Mouse (Mus musculus) MEL (cell line): ENCODE results near the gene Slc35g3. TPM values are rescaled to one million over a fixed set of nuclear protein-coding genes. Genes with fewer than 3 reads are reported as not detected.

Experiments
- DNase-seq: peaks from one replicate; pipeline ENCODE4 v3.0.0; 2011; ENCODE audit warnings: low read depth, low spot score
- H3K27ac ChIP-seq: 2 replicates; pipeline ENCODE4 v1.5.1; 2012; ENCODE audit warnings: low read depth, mild to moderate bottlenecking, control low read depth, low read length, moderate library complexity; ENCODE audit not compliant: control insufficient read depth
- H3K27me3 ChIP-seq, 2 experiments: fragments of 150-350 bp in 1 of 2; sonication (generic) in 1 of 2; 2 replicates each; pipeline ENCODE4 v1.6.1; 2012; ENCODE audit warnings: low read length in 2 of 2, mild to moderate bottlenecking in 2 of 2, improper control_type of control experiment in 1 of 2, moderate library complexity in 1 of 2; ENCODE audit not compliant: insufficient read depth in 2 of 2, control insufficient read depth in 1 of 2
- H3K36me3 ChIP-seq, 2 experiments: 2 replicates each; pipeline ENCODE4 v1.6.1; 2012 to 2014; ENCODE audit warnings: low read length in 2 of 2, improper control_type of control experiment in 1 of 2, inconsistent platforms in 1 of 2, mild to moderate bottlenecking in 1 of 2; ENCODE audit not compliant: insufficient read depth in 2 of 2, control insufficient read depth in 1 of 2
- H3K4me1 ChIP-seq, 2 experiments: fragments of 150-350 bp in 1 of 2; sonication (generic) in 1 of 2; 2 replicates each; pipeline ENCODE4 v1.6.1; 2012; ENCODE audit warnings: low read length in 2 of 2, improper control_type of control experiment in 1 of 2, mild to moderate bottlenecking in 1 of 2; ENCODE audit not compliant: insufficient read depth in 2 of 2, control insufficient read depth in 1 of 2
- H3K4me3 ChIP-seq, 2 experiments: fragments of 150-350 bp in 1 of 2; sonication (generic) in 1 of 2; 2 replicates each; pipeline ENCODE4 v1.5.1; 2012; ENCODE audit warnings: low read depth in 2 of 2, low read length in 2 of 2, mild to moderate bottlenecking in 2 of 2, moderate library complexity in 2 of 2, control low read depth in 1 of 2, improper control_type of control experiment in 1 of 2; ENCODE audit not compliant: control insufficient read depth in 1 of 2, insufficient read depth in 1 of 2
- H3K79me2 ChIP-seq: 2 replicates; pipeline ENCODE4 v1.6.1; 2012; ENCODE audit warnings: mild to moderate bottlenecking, low read length, moderate library complexity; ENCODE audit not compliant: control insufficient read depth, poor library complexity, insufficient read depth
- H3K9ac ChIP-seq: 2 replicates; pipeline ENCODE4 v1.6.1; 2012; ENCODE audit warnings: low read depth, mild to moderate bottlenecking, control low read depth, low read length, moderate library complexity; ENCODE audit not compliant: control insufficient read depth, poor library complexity, severe bottlenecking
- H3K9me3 ChIP-seq: fragments of 150-350 bp; sonication (generic); replicated peaks from 2 replicates; pipeline ENCODE4 v1.6.1; 2012; ENCODE audit warnings: mild to moderate bottlenecking, low read length, improper control_type of control experiment, moderate library complexity; ENCODE audit not compliant: insufficient read depth
- BHLHE40 ChIP-seq: IDR thresholded peaks from 2 replicates; pipeline ENCODE4 v1.6.1; 2012; ENCODE audit warnings: low read depth, mild to moderate bottlenecking, inconsistent platforms, low read length, improper control_type of control experiment, borderline replicate concordance
- CHD2 ChIP-seq: IDR thresholded peaks from 2 replicates; pipeline ENCODE4 v1.6.1; 2011; ENCODE audit warnings: low read length, improper control_type of control experiment
- CTCF ChIP-seq, 3 experiments: IDR thresholded peaks in 2 of 3; conservative IDR thresholded peaks in 1 of 3; 2 replicates each; pipeline ENCODE4 v1.5.1; 2011 to 2012; ENCODE audit warnings: low read length in 3 of 3, low read depth in 2 of 3, mild to moderate bottlenecking in 2 of 3, improper control_type of control experiment in 1 of 3, inconsistent platforms in 1 of 3, mixed read lengths in 1 of 3, moderate library complexity in 1 of 3; ENCODE audit not compliant: control insufficient read depth in 1 of 3, insufficient read depth in 1 of 3, poor library complexity in 1 of 3, severe bottlenecking in 1 of 3
- E2F4 ChIP-seq: IDR thresholded peaks from 2 replicates; pipeline ENCODE4 v1.6.1; 2011; ENCODE audit warnings: low read depth, low read length, improper control_type of control experiment, borderline replicate concordance
- ELF1 ChIP-seq: IDR thresholded peaks from 2 replicates; pipeline ENCODE4 v1.6.1; 2014; ENCODE audit warnings: low read depth, mild to moderate bottlenecking, inconsistent platforms, low read length, improper control_type of control experiment, moderate library complexity
- EP300 ChIP-seq, 2 experiments: IDR thresholded peaks; 2 replicates each; pipeline ENCODE4 v1.6.1; 2011; ENCODE audit warnings: improper control_type of control experiment in 2 of 2, low read length in 2 of 2, low read depth in 1 of 2, mild to moderate bottlenecking in 1 of 2
- ETS1 ChIP-seq: IDR thresholded peaks from 2 replicates; pipeline ENCODE4 v1.6.1; 2012; ENCODE audit warnings: low read depth, mild to moderate bottlenecking, inconsistent platforms, low read length, improper control_type of control experiment, moderate library complexity
- GABPA ChIP-seq: IDR thresholded peaks from 2 replicates; pipeline ENCODE4 v1.6.1; 2012; ENCODE audit warnings: low read depth, mild to moderate bottlenecking, inconsistent platforms, low read length, improper control_type of control experiment, moderate library complexity
- GATA1 ChIP-seq: IDR thresholded peaks from 2 replicates; pipeline ENCODE4 v1.6.1; 2011; ENCODE audit warnings: low read depth, low read length, improper control_type of control experiment
- HCFC1 ChIP-seq: IDR thresholded peaks from 2 replicates; pipeline ENCODE4 v1.6.1; 2012; ENCODE audit warnings: low read depth, mild to moderate bottlenecking, inconsistent platforms, low read length, improper control_type of control experiment, moderate library complexity
- JUND ChIP-seq: IDR thresholded peaks from 2 replicates; pipeline ENCODE4 v1.6.1; 2011; ENCODE audit warnings: low read depth, mild to moderate bottlenecking, improper control_type of control experiment, low read length
- MAX ChIP-seq: IDR thresholded peaks from 2 replicates; pipeline ENCODE4 v1.6.1; 2011; ENCODE audit warnings: low read length, improper control_type of control experiment
- MEF2A ChIP-seq: IDR thresholded peaks from 2 replicates; pipeline ENCODE4 v1.6.1; 2014; ENCODE audit warnings: low read depth, mild to moderate bottlenecking, inconsistent platforms, low read length, improper control_type of control experiment; ENCODE audit not compliant: poor library complexity, insufficient replicate concordance, severe bottlenecking; ENCODE audit errors: extremely low read depth
- MXI1 ChIP-seq: IDR thresholded peaks from 2 replicates; pipeline ENCODE4 v1.6.1; 2011; ENCODE audit warnings: mild to moderate bottlenecking, low read depth, low read length, improper control_type of control experiment
- MYB ChIP-seq: IDR thresholded peaks from 2 replicates; pipeline ENCODE4 v1.6.1; 2011; ENCODE audit warnings: mild to moderate bottlenecking, low read depth, low read length, improper control_type of control experiment
- MYC ChIP-seq: IDR thresholded peaks from 2 replicates; pipeline ENCODE4 v1.6.1; 2011; ENCODE audit warnings: low read depth, mild to moderate bottlenecking, low read length, improper control_type of control experiment, moderate library complexity
- NELFE ChIP-seq: IDR thresholded peaks from 2 replicates; pipeline ENCODE4 v1.6.1; 2011; ENCODE audit warnings: low read depth, low read length, improper control_type of control experiment
- POLR2A ChIP-seq, 2 experiments: IDR thresholded peaks; 2 replicates each; pipeline ENCODE4 v1.6.1; 2011 to 2012; ENCODE audit warnings: low read length in 2 of 2, mild to moderate bottlenecking in 2 of 2, control low read depth in 1 of 2, improper control_type of control experiment in 1 of 2, low read depth in 1 of 2, moderate library complexity in 1 of 2; ENCODE audit not compliant: control insufficient read depth in 1 of 2, insufficient read depth in 1 of 2, poor library complexity in 1 of 2
- RAD21 ChIP-seq: IDR thresholded peaks from 2 replicates; pipeline ENCODE4 v1.6.1; 2011; ENCODE audit warnings: mild to moderate bottlenecking, low read depth, low read length, improper control_type of control experiment
- RCOR1 ChIP-seq: IDR thresholded peaks from 2 replicates; pipeline ENCODE4 v1.6.1; 2012; ENCODE audit warnings: low read depth, mild to moderate bottlenecking, inconsistent platforms, low read length, improper control_type of control experiment
- SIN3A ChIP-seq: IDR thresholded peaks from 2 replicates; pipeline ENCODE4 v1.6.1; 2012; ENCODE audit warnings: low read length, improper control_type of control experiment, inconsistent platforms
- SMC3 ChIP-seq: IDR thresholded peaks from 2 replicates; pipeline ENCODE4 v1.6.1; 2011; ENCODE audit warnings: low read depth, low read length, improper control_type of control experiment
- TAL1 ChIP-seq: IDR thresholded peaks from 2 replicates; pipeline ENCODE4 v1.6.1; 2012; ENCODE audit warnings: mild to moderate bottlenecking, inconsistent platforms, low read length, moderate library complexity, mixed read lengths
- TBP ChIP-seq: IDR thresholded peaks from 2 replicates; pipeline ENCODE4 v1.8.0; 2011; ENCODE audit warnings: low read depth, low read length, improper control_type of control experiment
- TCF12 ChIP-seq: IDR thresholded peaks from 2 replicates; pipeline ENCODE4 v1.6.1; 2014; ENCODE audit warnings: low read depth, mild to moderate bottlenecking, inconsistent platforms, low read length, improper control_type of control experiment, moderate library complexity
- USF1 ChIP-seq: IDR thresholded peaks from 2 replicates; pipeline ENCODE4 v1.6.1; 2014; ENCODE audit warnings: low read depth, mild to moderate bottlenecking, inconsistent platforms, low read length, improper control_type of control experiment, moderate library complexity
- ZC3H11A ChIP-seq: IDR thresholded peaks from 2 replicates; pipeline ENCODE4 v1.6.1; 2012; ENCODE audit warnings: low read depth, mild to moderate bottlenecking, inconsistent platforms, low read length, improper control_type of control experiment
- ZMIZ1 ChIP-seq: IDR thresholded peaks from 2 replicates; pipeline ENCODE4 v1.6.1; 2012; ENCODE audit warnings: low read depth, mild to moderate bottlenecking, inconsistent platforms, low read length, improper control_type of control experiment, moderate library complexity
- polyA plus RNA-seq, 2 experiments: library from polyadenylated mRNA; stranded (reverse) in 1 of 2; unstranded in 1 of 2; fragments of >175 nt in 1 of 2; fragments of >200 nt in 1 of 2; gene quantifications; 2 replicates each; pipeline versions ENCODE4 v1.2.1 to v1.2.4; 2012; ENCODE audit warnings: low replicate concordance in 2 of 2, low read depth in 1 of 2; ENCODE audit not compliant: insufficient read length in 2 of 2, insufficient read depth in 1 of 2, missing spikeins in 1 of 2
- total RNA-seq: library from RNA; depleted of rRNA; stranded (reverse); fragments of 300-350 nt; gene quantifications from 2 replicates; pipeline ENCODE4 v1.2.3, GENCODE M21; 2012

Slc35g3 gene
- total and polyA plus RNA-seq, 3 experiments = 0.08 to 0.22 TPM; not detected in 1

DNA sequence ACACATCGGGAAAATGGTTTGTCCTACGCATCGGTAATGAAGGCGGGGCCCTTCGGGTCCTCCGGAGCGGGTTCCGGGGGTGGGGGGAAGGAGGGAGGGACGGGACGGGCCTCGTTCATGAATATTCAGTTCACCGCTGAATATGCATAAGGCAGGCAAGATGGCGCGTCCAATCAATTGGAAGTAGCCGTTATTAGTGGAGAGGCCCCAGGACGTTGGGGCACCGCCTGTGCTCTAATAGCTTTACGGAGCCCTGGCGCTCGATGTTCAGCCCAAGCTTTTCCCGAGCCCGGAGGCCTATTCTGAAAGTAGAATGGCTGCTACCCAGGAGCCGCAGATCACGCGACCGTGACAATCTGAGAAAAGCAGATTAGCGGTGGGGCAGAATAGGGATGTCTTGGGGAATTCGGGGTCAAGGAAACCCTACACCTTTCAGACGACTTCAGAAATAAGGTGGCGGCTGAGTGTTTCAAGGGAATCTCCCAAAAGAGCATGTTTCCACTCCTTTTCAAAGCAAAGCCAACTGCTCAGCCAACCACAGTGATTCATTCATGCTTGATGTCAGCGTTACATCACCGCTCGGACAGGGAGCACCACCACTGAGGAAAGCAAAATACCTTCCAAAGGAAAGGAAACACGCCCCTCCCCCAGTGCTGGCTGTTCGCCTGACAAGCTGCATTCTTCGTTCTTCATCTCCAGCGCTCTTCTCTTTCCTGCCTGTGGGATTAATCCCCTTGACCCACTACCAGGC is 2.6 kb downstream of the Slc35g3 start:
- Histone ChIP-seq H3K9me3 (no peaks in the 10 kb centered on the region), H3K79me2 (peaks cover 34% of the 10 kb centered on the region), H3K27me3 (no peaks in the 10 kb centered on the region), H3K4me3 (peak overlapping the region; percentile 70 to 85), H3K9ac (peak overlapping the region; percentile 89), H3K27ac (peak overlapping the region; percentile 98), H3K36me3 (peaks cover 0 to 24% of the 10 kb centered on the region in 2 experiments; a peak in 2 of 4 replicates), H3K4me1 (peaks cover 8 to 21% of the 10 kb centered on the region in 2 experiments)
- TF ChIP-seq EP300 (IDR thresholded peaks at IDR 0.05; ENCODE audit: low read depth in 1 of 2, low read length in 2 of 2) (peak in 1 of 2 experiments; percentile 61; a peak in 3 of 4 replicates), JUND (0 out of 2 replicates have a peak, but pooled peaks have one; percentile 7), ZMIZ1 (peak; percentile 95), BHLHE40 (peak; percentile 89), RCOR1 (no peak; the same call in 1 of the 2 replicates), MYB (peak; percentile 88), MEF2A (no peak), NELFE (peak; percentile 97), GABPA (no peak), MAX (peak; percentile 67; the same call in 1 of the 2 replicates), ZC3H11A (0 out of 2 replicates have a peak, but pooled peaks have one; percentile 0), MXI1 (peak; percentile 79), CHD2 (peak; percentile 63), E2F4 (no peak), HCFC1 (no peak), SIN3A (peak; percentile 72), GATA1 (no peak), SMC3 (no peak), TAL1 (0 out of 2 replicates have a peak, but pooled peaks have one; percentile 7), TBP (peak; percentile 83), CTCF (IDR thresholded peaks at IDR 0.05 in 2 of 3, conservative IDR thresholded peaks at IDR 0.05 in 1 of 3; ENCODE audit: control insufficient read depth in 1 of 3, insufficient read depth in 1 of 3, low read depth in 2 of 3, low read length in 3 of 3, poor library complexity in 1 of 3, severe bottlenecking in 1 of 3) (no peak), TCF12 (peak; percentile 57), USF1 (0 out of 2 replicates have a peak, but pooled peaks have one; percentile 5), ETS1 (peak; percentile 20; the same call in 1 of the 2 replicates), ELF1 (peak; percentile 23; the same call in 1 of the 2 replicates), RAD21 (no peak), POLR2A (IDR thresholded peaks at IDR 0.05; ENCODE audit: control insufficient read depth in 1 of 2, insufficient read depth in 1 of 2, low read depth in 1 of 2, low read length in 2 of 2, poor library complexity in 1 of 2) (peak; percentile 53 to 81; a peak in 3 of 4 replicates), MYC (peak; percentile 65; the same call in 1 of the 2 replicates)
- peak; percentile 98 for DNase-seq
